Mouse (Mus musculus) forebrain, embryonic 16.5 days (tissue): Measurements from ENCODE around the gene Vcam1. TPM values are rescaled to one million over a fixed set of nuclear protein-coding genes. Genes with fewer than 3 reads are reported as not detected.

Source experiments
- ATAC-seq: fragments of 200-750 bp; cut with Nextera tagmentation; 2 replicates; pipeline ENCODE4 v1.8.0; 2017; ENCODE audit warnings: mild to moderate bottlenecking, moderate library complexity
- H3K27ac ChIP-seq: fragments of 300-500 bp; sonication (generic); 2 replicates; pipeline ENCODE4 v1.5.1; 2014; ENCODE audit warnings: low read length, control low read depth
- H3K27me3 ChIP-seq: fragments of 300-500 bp; sonication (generic); replicated peaks from 2 replicates; pipeline ENCODE4 v1.6.1; 2014; ENCODE audit warnings: low read length; ENCODE audit not compliant: control insufficient read depth, insufficient read depth
- H3K36me3 ChIP-seq: fragments of 300-500 bp; sonication (generic); 2 replicates; pipeline ENCODE4 v1.6.1; 2014; ENCODE audit not compliant: control insufficient read depth, insufficient read depth
- H3K4me1 ChIP-seq: fragments of 300-500 bp; sonication (generic); replicated peaks from 2 replicates; pipeline ENCODE4 v1.6.1; 2014; ENCODE audit warnings: low read length; ENCODE audit not compliant: control insufficient read depth, insufficient read depth
- H3K4me2 ChIP-seq: fragments of 300-500 bp; sonication (generic); 2 replicates; pipeline ENCODE4 v1.6.1; 2014; ENCODE audit warnings: mild to moderate bottlenecking, low read length, control low read depth
- H3K4me3 ChIP-seq: fragments of 300-500 bp; sonication (generic); replicated peaks from 2 replicates; pipeline ENCODE4 v1.5.1; 2014; ENCODE audit warnings: mild to moderate bottlenecking, low read length, control low read depth
- H3K9ac ChIP-seq: fragments of 300-500 bp; sonication (generic); replicated peaks from 2 replicates; pipeline ENCODE4 v1.6.1; 2014; ENCODE audit warnings: low read depth, low read length, control low read depth
- H3K9me3 ChIP-seq: fragments of 300-500 bp; sonication (generic); 2 replicates; pipeline ENCODE4 v1.6.1; 2016; ENCODE audit warnings: low read length; ENCODE audit not compliant: control insufficient read depth
- WGBS: fragments of 180-500 bp; shearing (Covaris S2); extraction: QIAGEN DNeasy Blood & Tissue Kit; methylation state at CpG from one replicate; pipeline ENCODE4 v1.1.7; 2014; 5-methylcytosine and 5-hydroxymethylcytosine counted together
- polyA plus RNA-seq: library from polyadenylated mRNA; unstranded; fragments of >200 nt; fragmentation: Nextera tagmentation; extraction: Ambion mirVana; gene quantifications from 2 replicates; pipeline ENCODE4 v1.2.1, GENCODE M21; 2015

Gene Vcam1
- polyA plus RNA-seq, 1 experiment from 2014 or later = 28.4 TPM

DNA sequence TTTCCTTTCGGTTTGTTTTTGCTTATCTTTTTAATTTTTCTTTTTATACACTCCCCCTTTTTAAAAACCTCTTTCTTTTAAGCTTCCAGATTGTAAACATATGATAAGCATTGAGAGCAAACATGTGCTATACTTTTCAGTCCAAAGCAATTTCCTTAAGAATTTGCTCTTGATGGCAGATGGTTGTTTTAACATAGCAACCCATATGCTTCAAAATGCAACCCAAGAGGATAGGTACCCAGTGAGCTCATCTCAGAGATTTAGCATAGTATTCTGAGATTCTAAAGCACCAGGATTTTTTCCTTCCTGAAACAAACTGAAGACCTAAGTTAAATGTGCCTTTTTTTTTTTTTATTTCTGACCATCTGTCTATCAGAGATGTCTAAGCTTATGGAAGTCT, 28.6 kb downstream of the Vcam1 start:
- 65% methylated on average over 1 of the region's 1 CpGs for WGBS
- H3K4me3 ChIP-seq = no peak overlapping the region
- H3K9me3 ChIP-seq = no peaks in the 10 kb centered on the region
- H3K9ac ChIP-seq = no peak overlapping the region
- no peak overlapping the region for H3K27ac ChIP-seq
- peaks cover 5% of the 10 kb centered on the region; the same call in 1 of the 2 replicates for H3K4me1 ChIP-seq
- no peak overlapping the region for H3K4me2 ChIP-seq
- H3K27me3 ChIP-seq = no peaks in the 10 kb centered on the region; the same call in 1 of the 2 replicates
- H3K36me3 ChIP-seq = no peaks in the 10 kb centered on the region
- ATAC-seq = peak; percentile 66; the same call in 1 of the 2 replicates

- no peaks in the 10 kb centered on the region for H3K27me3 ChIP-seq
- no peak overlapping the region for H3K27ac ChIP-seq
- no peak overlapping the region for H3K4me3 ChIP-seq
- WGBS = 30% methylated on average over 3 of the region's 3 CpGs
- peaks cover 3% of the 10 kb centered on the region; the same call in 1 of the 2 replicates for H3K9me3 ChIP-seq
- no peak overlapping the region for H3K9ac ChIP-seq
- H3K4me2 ChIP-seq = no peak overlapping the region
- H3K4me1 ChIP-seq = no peaks in the 10 kb centered on the region
- no peak for ATAC-seq
- H3K36me3 ChIP-seq = no peaks in the 10 kb centered on the region
Measured at GRCm38 (mm10) chr3:116095934-116096333, 33.6 kb downstream of the Vcam1 start.

DNA sequence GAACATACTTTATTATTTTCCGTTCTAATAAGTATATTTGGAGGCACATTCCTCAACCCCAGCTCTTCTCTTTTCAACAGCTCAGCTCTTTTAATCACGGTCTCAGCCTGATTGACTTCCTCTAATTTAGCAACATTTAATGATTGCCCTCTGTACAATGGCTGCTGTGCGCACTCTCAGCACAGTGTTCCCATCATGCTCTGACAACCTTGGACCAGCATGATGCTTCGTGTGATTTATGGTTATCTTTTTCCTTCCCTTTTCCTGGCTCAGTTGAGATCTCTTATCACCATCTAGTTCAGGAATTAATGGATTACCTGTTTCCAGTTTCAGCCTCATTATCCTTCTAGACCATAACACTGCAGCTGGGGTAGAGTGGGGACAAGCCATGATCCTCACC, 34.2 kb downstream of the Vcam1 start:
- H3K9ac ChIP-seq = no peak overlapping the region
- H3K27me3 ChIP-seq = no peaks in the 10 kb centered on the region
- H3K4me1 ChIP-seq = no peaks in the 10 kb centered on the region
- no peak overlapping the region for H3K27ac ChIP-seq
- 56% methylated on average over 4 of the region's 4 CpGs for WGBS
- H3K9me3 ChIP-seq = peaks cover 3% of the 10 kb centered on the region; the same call in 1 of the 2 replicates
- no peaks in the 10 kb centered on the region for H3K36me3 ChIP-seq
- no peak for ATAC-seq
- no peak overlapping the region for H3K4me2 ChIP-seq
- H3K4me3 ChIP-seq = no peak overlapping the region

DNA sequence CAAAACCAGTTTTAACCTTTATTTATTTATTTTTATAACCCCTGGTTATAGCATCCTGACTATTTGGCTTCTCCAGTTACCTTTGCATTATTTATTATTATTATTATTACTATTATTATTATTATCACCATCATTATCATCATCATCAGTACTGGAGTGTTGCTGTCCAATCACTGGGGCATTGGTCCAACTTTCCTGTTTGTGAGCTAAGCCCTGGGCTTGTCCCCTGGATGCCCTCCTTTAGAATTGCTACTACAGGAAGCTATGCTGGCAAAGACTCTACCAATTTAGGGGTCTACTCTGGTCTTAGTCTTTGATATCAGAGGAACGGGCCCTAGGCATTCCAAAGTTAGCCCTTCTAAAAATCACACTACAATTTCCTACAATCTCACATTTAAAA, 34.6 kb downstream of the Vcam1 start:
- Histone ChIP-seq H3K9ac (no peak overlapping the region), H3K27ac (no peak overlapping the region), H3K36me3 (no peaks in the 10 kb centered on the region), H3K4me2 (no peak overlapping the region), H3K27me3 (no peaks in the 10 kb centered on the region), H3K4me1 (no peaks in the 10 kb centered on the region), H3K9me3 (peaks cover 3% of the 10 kb centered on the region; the same call in 1 of the 2 replicates), H3K4me3 (no peak overlapping the region)
- ATAC-seq = no peak
- 81% methylated on average over 1 of the region's 1 CpGs for WGBS

DNA sequence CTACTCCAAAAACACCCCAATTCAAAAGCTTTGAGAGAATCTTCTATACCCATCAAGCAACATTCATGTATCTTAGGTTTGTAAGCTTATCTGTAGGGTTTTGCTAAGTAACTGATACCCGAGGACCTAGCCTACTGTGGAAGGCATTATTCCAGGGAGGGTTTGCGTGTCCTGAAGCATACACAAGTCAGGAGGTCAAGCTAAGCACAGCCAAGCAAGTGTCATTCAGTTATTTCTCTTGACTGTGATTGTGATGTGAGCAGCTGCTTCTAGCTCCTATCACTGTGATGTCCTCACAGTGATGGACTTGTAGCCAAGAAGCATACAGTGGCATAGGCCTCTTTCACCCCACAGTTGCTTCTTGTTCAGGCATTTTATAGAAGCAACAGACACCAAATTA, 35.2 kb downstream of the Vcam1 start:
- no peak overlapping the region for H3K27ac ChIP-seq
- no peak overlapping the region for H3K4me3 ChIP-seq
- H3K4me1 ChIP-seq = no peaks in the 10 kb centered on the region
- no peak overlapping the region for H3K4me2 ChIP-seq
- H3K36me3 ChIP-seq = no peaks in the 10 kb centered on the region
- H3K9ac ChIP-seq = no peak overlapping the region
- peaks cover 3% of the 10 kb centered on the region; the same call in 1 of the 2 replicates for H3K9me3 ChIP-seq
- WGBS = 91% methylated on average over 2 of the region's 2 CpGs
- ATAC-seq = no peak
- H3K27me3 ChIP-seq = no peaks in the 10 kb centered on the region

- H3K9me3 ChIP-seq = peaks cover 10% of the 10 kb centered on the region
- no peaks in the 10 kb centered on the region for H3K36me3 ChIP-seq
- no peak overlapping the region for H3K4me3 ChIP-seq
- H3K9ac ChIP-seq = no peak overlapping the region
- no peak for ATAC-seq
- H3K27me3 ChIP-seq = no peaks in the 10 kb centered on the region
- no peak overlapping the region for H3K27ac ChIP-seq
- 91% methylated on average over 3 of the region's 3 CpGs for WGBS
- H3K4me2 ChIP-seq = no peak overlapping the region
- H3K4me1 ChIP-seq = no peaks in the 10 kb centered on the region
Measured at GRCm38 (mm10) chr3:116092547-116092946, 36.9 kb downstream of the Vcam1 start.

DNA sequence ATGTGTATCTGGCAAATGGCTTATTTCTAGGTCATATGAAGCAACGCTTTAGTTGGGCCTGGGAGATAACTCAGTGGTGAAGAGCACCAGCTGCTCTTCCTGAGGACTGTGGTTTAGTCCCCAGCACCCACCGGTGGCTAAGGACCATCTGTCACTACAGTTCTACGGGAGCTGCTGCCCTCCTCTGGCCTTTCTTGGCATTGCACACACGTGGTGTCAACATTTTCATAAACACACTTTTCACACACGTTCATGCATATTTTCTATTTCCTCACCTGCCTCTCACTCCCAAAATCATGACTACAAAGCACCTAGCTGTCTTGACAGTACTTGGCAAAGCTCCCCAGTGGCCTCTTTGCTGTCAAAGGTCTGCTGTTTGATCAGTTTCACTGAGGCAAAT, 37.8 kb downstream of the Vcam1 start:
- ATAC-seq = no peak
- no peak overlapping the region for H3K4me3 ChIP-seq
- no peak overlapping the region for H3K27ac ChIP-seq
- H3K4me1 ChIP-seq = no peaks in the 10 kb centered on the region
- H3K9me3 ChIP-seq = peaks cover 10% of the 10 kb centered on the region
- WGBS = 92% methylated on average over 5 of the region's 5 CpGs
- no peaks in the 10 kb centered on the region for H3K36me3 ChIP-seq
- no peak overlapping the region for H3K4me2 ChIP-seq
- no peaks in the 10 kb centered on the region for H3K27me3 ChIP-seq
- no peak overlapping the region for H3K9ac ChIP-seq

DNA sequence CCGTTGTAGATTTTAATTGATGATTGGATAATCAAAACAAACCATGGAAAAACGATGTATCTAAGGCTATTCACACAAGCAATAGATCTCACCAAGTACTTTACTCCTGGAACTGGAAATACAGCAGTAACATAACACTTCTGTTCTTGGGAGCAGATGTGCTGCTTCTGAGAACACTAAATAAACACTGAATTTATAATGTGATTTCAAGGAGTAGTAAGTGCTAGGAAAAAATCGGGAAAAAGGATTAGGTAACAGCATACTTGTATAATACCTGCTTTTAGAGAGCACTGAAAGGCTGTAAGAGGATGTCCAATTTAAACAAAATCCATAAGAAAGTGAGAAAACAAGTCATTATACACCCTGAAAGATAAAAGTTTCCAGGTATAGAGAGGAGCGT, 43.5 kb downstream of the Vcam1 start:
- Histone ChIP-seq H3K27me3 (no peaks in the 10 kb centered on the region), H3K4me3 (no peak overlapping the region), H3K27ac (no peak overlapping the region), H3K4me2 (no peak overlapping the region), H3K9ac (no peak overlapping the region), H3K4me1 (no peaks in the 10 kb centered on the region), H3K36me3 (no peaks in the 10 kb centered on the region), H3K9me3 (peaks cover 7% of the 10 kb centered on the region)
- no peak for ATAC-seq
- 79% methylated on average over 4 of the region's 4 CpGs for WGBS

DNA sequence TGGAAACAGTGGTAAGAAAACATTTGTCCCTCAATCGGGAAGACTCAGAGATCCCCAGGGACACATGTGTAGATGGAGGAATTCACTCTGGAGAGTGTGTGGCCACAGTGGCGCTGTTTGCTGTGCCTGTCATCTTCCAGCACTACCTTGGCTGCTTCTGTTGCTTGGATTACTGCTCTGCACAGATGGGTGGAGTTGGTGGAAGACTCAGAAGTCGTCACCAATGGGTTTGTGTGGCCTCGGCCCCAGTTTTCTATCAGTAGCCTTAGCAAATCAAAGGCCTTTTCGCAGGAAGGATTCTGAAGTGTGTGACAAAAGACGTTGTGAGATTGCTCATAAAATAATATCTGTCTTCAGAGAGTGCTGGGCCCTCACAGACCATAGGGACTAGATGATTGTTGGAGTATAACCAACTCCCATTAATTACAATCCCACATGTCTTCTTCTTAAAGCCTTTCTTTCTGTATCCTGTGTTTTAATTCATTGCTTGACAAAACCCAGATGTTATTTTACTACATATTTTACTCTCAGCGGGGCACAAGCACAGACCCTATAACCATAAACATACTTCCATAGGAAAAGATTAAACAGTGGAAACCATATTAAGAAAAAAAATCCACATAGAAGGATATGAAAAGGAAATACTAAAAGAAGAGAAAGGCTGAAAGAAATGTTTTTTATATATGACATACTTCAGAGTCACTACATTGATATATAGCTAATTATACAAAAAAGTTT, 48.4 kb downstream of the Vcam1 start:
- no peaks in the 10 kb centered on the region for H3K9me3 ChIP-seq
- H3K4me1 ChIP-seq = peaks cover 2% of the 10 kb centered on the region; the same call in 1 of the 2 replicates
- no peak overlapping the region for H3K4me3 ChIP-seq
- H3K36me3 ChIP-seq = no peaks in the 10 kb centered on the region
- no peak overlapping the region for H3K27ac ChIP-seq
- no peak for ATAC-seq
- no peaks in the 10 kb centered on the region for H3K27me3 ChIP-seq
- no peak overlapping the region for H3K4me2 ChIP-seq
- H3K9ac ChIP-seq = no peak overlapping the region
- 76% methylated on average over 7 of the region's 7 CpGs for WGBS
